Mouse (Mus musculus) adrenal gland, postnatal 36 days (tissue): ENCODE results near the gene AY761184. TPM values are rescaled to one million over a fixed set of nuclear protein-coding genes. Genes with fewer than 3 reads are reported as not detected.
"Not testable (repeated sequence)": the region's sequence is repeated elsewhere in the genome, so short reads cannot be mapped to it uniquely, and the experiment has no call there.

Source experiments
- DNase-seq, 2 experiments: peaks; one replicate each; pipeline ENCODE4 v3.0.0; 2021; ENCODE audit warnings: mixed read lengths in 1 of 2
- long read RNA-seq, 2 experiments: library from polyadenylated mRNA; stranded (forward); transcript quantifications; one replicate each; pipeline ENCODE4 v2.0.0; 2021; ENCODE audit warnings: borderline sequencing depth in 2 of 2
- total RNA-seq, 2 experiments: library from RNA; stranded (reverse); gene quantifications; 2 replicates each; pipeline ENCODE4 v1.2.3; 2021

Gene AY761184
- not detected for total RNA-seq
- long read RNA-seq, experiment 1: 0 reads
- long read RNA-seq, experiment 2: 0 reads

- not testable (repeated sequence) for DNase-seq
Measured at GRCm38 (mm10) chr8:21703545-21703944, at the start of gene AY761184. Gene AY761184 (minus strand): TSS chr8:21703645.

DNA sequence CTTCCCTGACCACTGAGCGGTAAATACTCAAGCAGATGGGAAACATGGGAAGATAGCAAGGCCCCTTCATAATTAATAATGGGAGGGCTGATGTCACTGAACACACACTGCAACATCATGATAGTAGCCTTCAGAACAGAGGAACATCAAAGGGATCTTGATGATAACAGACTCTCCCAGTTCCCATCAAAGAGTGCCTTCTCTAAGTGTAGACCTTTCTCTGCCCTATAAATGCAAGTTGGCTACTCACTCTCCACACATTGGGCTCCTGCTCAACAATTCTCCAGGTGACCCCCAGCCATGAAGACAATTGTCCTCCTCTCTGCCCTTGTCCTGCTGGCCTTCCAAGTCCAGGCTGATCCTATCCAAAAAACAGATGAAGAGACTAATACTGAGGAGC lies 37.9 kb downstream of the AY761184 start, which contains the start of gene Defa34:
Gene Defa34 (plus strand): TSS at position 301 of the 400 bp plus-strand sequence.
- not testable (repeated sequence) for DNase-seq

DNA sequence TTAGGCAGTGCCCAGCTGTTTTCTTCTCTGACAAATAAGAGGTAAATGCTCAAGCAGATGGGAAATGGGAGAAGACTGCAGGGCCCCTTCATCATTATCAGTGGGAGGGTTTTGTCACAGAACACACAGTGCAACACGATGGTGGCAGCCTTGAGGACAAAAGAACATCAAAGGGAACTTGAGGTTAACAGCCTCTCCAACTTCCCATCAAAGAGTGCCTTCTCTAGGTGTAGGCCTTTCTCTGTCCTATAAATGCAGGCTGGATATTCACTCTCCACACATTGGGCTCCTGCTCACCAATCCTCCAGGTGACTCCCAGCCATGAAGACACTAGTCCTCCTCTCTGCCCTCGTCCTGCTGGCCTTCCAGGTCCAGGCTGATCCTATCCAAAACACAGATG lies 48.0 kb downstream of the AY761184 start, which contains the start of gene Defa17:
Gene Defa17 (plus strand): TSS at position 301 of the 400 bp plus-strand sequence.
- not testable (repeated sequence) for DNase-seq

Other genes with a start within 250 kb of the AY761184 start
- gene Gm7849, start 247.1 kb downstream of the AY761184 start, total RNA-seq: not detected
- not detected for gene Defa20, start 194.4 kb downstream of the AY761184 start, total RNA-seq
- not detected for gene Defa32, start 174.6 kb downstream of the AY761184 start, total RNA-seq
- not detected for gene Defa37, start 138.3 kb downstream of the AY761184 start, total RNA-seq
- not detected for gene Defa28, start 120.6 kb downstream of the AY761184 start, total RNA-seq
- not detected for gene Gm7861, start 109.1 kb downstream of the AY761184 start, total RNA-seq
- not detected for gene Defa26, start 85.5 kb downstream of the AY761184 start, total RNA-seq
- not detected for gene Defa17, start 47.9 kb downstream of the AY761184 start, total RNA-seq
- not detected for gene Defa34, start 37.8 kb downstream of the AY761184 start, total RNA-seq
- gene Defa24, start 30.8 kb upstream of the AY761184 start, total RNA-seq: not detected
- gene Defb50, start 119.9 kb upstream of the AY761184 start, total RNA-seq: not detected
- not detected for gene Defb2, start 136.3 kb upstream of the AY761184 start, total RNA-seq
- gene Defb10, start 155.3 kb upstream of the AY761184 start, total RNA-seq: not detected
- gene Defb9, start 181.8 kb upstream of the AY761184 start, total RNA-seq: not detected
- gene Defb11, start 202.8 kb upstream of the AY761184 start, total RNA-seq: not detected
- gene Defb15, start 229.1 kb upstream of the AY761184 start, total RNA-seq: not detected
- not detected for gene Defb35, start 234.7 kb upstream of the AY761184 start, total RNA-seq
- gene Defb13, start 243.1 kb upstream of the AY761184 start, total RNA-seq: not detected